Mouse (Mus musculus): ENCODE results near the gene Cnpy3.

GRCm38 (mm10) chr17:46772038-46772403 lies 20.0 kb upstream of the Cnpy3 start:
- no peak for TF ChIP-seq GATA1 (IDR thresholded peaks at IDR 0.05; ENCODE audit: low read length)
- TF ChIP-seq TAL1 (IDR thresholded peaks at IDR 0.05; ENCODE audit: low read length), result no peak
